Mouse (Mus musculus) embryo, embryonic 11 days (tissue): ENCODE results near the gene Mtrr.

ENCODE experiments used
- DNase-seq: peaks from one replicate; pipeline ENCODE4 v3.0.0-alpha.2; 2015

Mtrr gene

DNA sequence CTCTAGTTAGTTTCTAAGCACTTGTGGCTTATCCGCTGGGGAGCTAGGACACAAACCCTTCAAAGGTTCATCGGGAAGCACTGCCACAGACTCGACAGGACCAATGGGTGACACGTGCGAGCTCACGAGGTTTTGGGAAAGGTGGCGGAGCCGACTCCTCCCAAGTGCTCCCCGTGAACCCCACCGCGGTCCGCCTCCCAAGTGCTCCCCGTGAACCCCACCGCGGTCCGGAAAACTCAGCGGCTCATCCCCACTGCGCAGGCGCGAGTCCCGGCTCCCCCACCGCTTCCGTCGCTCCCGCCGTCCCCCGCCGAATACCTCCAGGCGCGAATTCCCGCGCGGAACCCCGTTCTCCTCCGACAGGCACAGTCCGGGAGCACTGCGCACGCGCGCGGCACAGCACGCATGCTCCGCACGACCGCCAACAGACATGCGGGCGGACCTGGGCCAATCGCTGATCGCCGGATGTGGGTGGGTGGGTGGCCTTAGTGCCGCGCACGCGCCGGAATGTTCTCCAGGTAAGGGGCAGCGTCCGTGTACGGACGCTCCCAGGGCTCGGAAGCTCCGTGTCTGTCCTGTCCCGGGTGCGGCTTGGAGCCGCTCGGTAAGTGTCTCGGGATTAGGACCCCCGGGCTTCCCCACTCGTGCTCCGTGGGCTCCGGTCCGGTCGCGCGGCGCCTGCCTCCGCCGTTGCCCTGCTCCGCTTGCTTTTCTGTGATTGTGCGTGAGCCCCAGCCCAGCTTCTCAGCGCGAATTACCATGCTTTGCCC is at the start of gene Mtrr, which contains the start of gene Fastkd3:
TSS of gene Mtrr (minus strand) at position 403 of the 770 bp plus-strand sequence.
TSS of gene Fastkd3 (plus strand) at position 488 of the 770 bp plus-strand sequence.
- DNase-seq, result peak; percentile 98

DNA sequence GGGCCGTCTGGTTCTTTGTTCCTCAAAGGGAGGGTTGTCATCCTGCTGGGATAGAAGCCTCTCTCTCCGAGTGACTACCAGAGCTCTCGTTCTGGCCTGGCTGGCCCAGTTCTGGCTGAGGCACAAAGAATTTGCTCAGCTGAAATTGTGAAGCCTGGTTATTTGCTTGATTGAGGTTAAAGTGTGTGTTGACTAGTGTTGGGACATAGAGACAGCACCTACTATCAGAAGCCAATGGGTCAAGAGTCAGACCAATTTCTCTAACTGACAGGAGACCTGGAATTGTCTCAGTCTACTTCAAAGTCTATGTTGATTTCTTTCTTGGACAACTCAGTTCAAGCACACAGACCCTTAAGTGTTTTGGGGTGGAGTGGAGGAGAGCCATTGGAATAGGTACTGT is 45.1 kb upstream of the Mtrr start:
- DNase-seq, result no peak

DNA sequence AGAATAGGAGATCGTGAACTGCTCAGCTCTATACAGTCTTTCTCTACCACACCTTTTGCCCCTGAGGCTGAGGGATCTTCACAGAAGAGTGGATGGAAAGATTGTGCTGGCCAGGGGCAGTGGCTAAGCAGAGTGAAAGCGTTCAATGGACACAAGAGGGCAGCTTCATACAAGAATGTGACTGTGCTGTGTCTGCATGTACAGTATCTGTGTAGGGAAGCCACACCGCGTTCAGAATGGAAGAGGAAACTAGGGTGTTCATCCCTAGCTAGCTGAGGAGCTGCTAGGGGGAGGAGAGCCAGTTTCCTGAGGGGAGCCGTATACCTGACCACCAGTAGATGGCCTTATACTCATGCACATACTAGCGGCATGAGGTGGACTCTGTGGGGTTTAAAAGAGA is 40.8 kb upstream of the Mtrr start:
- DNase-seq, result no peak

DNA sequence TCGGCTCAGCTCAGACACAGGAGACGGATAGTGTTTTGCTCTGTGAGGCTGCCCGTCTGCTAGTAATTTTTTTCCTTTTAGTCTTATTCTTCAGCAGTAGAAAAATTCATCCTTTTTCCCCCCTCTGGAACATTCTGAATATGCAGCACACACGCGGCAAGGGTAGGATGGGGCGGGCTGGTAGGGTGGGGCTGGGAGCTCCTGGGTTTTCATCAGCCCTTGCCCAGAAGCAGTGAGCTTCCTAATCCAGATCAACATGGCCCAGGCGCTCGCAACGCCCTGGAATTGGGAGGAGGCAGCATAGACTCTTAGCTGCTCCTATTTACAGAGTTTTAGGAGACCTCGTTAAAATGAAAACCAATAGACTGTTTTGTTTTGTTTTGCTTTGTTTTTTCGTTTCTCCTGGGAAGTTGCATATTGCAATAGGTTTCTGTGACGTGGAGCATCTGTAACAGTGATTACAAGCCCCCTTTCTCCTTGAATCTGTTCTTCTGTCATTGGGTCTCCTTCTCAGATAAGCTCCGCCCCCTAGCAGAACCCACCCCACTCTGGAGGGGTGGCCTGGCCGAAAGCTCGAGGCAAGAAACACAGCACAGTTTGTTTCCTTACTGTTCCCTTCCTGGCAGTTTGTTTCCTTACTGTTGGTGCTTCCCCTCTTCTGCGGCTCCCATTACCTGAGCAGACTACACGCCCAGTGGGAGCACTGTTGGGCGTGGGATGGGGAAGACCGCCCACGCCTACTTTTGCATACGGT is 25.9 kb upstream of the Mtrr start:
- peak; percentile 30 for DNase-seq

DNA sequence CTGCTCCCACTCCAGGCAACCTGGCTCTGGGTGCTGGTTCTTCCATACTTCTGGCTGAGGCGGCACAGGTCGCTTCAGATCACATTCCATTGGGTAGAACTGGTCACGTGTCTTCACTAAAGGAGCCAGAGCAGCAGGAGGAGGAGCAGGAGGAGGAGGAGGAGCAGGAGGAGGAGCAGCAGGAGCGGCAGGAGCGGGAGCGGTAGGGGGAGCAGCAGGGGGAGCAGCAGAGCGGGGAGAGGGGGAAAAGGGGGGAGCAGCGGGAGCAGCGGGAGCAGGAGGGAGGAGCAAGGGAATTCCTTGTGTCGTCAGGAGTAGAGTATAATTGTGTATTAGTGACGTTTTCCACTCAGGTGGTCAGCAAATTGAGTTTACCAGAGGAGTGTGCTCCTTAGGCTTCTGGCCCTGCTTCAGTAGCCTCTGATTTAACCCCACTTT is 23.8 kb upstream of the Mtrr start:
- peak; percentile 62 for DNase-seq

DNA sequence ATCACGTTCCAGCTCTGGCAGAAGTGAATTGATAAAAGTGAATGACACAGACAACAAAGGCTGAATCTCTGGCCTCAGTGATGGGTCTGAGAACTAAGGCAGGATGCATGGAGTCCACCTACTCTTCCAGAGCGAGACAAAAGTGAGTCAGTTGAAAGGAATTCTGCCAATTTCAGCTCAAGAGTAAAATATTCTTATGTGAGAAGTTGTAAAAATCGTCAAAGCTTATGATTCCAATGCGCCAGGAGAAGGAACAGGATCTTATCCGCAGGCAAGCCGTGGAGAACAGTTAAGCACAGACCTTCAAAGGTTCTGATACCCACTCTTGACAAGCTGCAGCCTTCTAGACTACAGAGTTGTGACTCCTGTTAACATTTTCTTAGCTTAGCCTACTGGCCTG is 21.1 kb upstream of the Mtrr start:
- DNase-seq, result no peak

DNA sequence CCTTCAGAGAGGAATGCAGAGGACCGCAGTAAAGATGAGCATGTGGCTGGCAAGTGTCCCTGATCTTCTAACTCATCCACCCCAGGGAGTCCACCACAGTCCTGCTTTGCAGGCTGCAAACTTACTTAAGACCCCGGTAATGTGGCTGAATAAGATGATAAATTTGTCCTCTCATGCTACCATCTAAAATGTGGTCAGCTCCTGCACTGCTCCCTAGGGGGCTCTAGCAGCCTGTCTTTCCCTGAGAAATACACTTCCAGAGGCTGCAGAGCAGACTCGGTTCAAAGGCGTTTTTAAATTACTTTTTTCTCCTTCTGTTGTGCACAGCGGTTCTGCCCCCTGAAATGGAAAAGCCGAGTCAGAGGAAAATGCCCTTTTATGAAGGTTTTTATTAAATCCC is 19.2 kb upstream of the Mtrr start:
- peak; percentile 65 for DNase-seq

DNA sequence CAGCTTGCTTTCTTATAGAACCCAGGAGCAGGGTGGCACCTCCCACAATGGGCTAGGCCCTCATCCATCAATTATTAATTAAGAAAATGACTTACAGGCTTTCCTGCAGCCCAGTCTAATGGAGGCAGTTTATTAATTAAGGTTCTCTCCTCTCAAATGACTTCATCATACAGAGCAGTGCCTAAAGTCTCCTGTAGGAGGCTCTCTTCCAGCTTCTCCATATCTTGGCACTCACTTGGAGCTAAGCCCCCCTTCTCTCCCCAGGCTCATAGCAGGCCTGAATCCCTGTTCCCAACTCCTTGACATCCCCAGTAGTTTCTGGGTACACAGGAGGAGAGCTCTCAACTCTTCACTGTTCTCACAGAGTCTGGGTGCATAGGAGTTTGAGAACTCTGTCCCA is 17.0 kb upstream of the Mtrr start:
- DNase-seq, result no peak

DNA sequence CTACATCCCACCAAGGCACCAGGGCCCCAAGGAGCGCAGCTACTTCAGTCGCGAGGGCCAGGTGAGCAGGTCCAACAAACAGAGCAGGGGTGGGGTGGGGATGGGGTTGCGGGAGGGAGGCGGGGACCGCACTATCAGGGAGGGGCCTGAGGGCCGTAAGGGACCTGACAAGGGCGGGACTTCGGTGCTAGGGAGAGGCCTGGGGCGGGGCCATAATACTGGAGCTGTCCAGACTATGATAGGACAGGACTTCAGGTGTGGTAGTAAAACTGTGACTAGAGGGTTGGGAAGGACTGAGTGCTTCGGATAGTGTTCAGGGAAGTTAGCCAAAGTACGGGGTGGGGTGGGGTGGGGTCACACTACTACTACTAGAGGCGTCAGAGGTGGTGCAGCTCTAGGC is 15.7 kb upstream of the Mtrr start:
- no peak for DNase-seq

DNA sequence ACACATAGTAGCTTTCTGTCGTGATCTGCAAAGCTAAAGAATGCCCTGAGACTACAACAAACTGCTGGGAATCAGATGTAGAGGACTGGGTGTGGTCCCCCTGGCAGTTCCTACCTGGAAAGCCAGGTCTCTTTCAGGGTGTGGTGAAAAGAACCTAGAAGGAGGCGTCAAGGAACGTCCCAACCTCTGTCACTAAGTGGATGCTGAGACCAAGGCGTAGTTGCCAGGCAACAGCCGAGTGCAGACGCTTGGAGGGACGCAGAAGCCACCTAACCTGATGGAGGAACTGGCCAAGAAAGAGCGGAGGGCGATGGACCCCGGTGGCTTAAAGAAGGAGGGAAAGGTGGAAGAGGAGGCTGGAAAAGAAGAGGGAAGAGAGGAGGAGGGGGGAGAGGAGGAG is 15.2 kb upstream of the Mtrr start, which contains the start of gene 1700001L19Rik:
TSS of gene 1700001L19Rik (plus strand) at position 223 of the 400 bp plus-strand sequence.
- DNase-seq, result no peak

DNA sequence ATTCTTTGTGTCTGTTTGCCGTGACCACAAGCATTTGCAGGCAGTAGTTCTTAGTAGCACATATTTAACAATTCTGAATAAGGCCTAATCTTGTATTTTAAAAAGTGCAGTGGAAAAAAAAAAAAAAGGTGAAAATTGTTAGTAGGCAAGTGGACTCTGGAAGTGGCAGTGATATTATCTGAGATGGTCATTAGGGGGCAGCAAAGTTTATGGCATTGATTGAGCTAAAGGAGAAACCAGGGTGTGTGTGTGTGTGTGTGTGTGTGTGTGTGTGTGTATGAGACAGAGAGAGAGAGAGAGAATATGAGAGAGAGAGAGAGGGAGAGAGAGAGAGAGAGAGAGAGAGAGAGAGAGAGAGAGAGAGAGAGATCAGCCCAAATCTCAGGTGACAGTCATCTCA is 11.8 kb upstream of the Mtrr start:
- DNase-seq, result no peak

DNA sequence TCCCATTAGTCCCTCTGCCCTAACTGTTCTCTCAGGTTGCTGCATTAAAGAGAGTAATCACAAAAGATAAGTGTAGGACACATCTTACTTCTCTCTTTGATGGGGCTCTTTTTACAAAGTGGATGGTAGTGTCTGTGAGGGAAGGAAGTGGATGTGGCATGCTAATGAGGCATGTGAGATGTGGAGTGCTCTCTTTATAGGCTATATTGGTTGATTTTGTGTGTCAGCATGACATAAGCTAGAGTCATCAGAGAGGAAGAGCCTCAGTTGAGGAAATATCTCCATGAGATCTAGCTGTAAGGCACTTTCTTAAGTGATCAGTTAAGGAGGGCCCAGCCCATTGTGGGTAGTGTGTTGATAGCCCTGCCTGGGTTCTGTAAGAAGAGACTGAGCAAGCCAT is 6.4 kb upstream of the Mtrr start:
- DNase-seq, result no peak

DNA sequence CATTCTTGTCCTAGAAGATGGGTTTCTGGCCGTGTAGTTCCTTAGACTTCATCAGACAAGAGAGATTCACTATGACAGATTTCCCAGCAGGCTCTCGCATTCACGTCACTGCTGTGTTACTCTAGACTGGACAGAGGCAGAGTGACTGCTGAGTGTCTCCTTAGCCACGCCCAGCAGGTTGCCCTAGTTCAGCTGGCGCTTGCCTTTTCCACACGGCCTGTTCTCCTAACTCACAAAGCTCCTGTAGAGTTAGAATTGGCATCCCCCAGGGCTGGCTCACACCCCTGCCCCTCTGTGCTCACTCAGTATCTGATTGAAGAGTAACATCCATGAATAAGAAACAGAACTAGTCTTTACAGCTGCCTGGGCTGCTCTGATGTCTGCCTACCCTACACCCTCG is 3.5 kb upstream of the Mtrr start:
- no peak for DNase-seq

DNA sequence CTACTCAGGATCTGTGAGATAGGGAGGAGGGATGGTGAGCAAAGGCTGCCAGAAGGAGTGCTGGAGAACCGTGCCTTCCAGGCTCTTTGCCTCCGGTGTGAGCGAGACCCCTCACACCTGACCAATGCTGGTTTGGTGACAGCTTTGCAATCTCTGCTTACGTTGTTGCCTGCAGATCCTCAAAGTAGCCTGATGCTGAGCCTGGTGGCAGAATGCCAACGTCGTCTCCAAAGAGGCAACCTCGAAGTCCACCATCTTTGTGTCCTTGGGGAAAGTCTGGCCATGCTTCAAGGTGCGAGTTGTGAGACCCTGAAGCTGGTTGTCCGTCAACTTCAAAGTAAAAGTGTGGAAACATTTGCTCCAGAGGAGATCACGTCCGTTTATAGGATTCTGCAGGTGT is 2.0 kb upstream of the Mtrr start:
- no peak for DNase-seq

DNA sequence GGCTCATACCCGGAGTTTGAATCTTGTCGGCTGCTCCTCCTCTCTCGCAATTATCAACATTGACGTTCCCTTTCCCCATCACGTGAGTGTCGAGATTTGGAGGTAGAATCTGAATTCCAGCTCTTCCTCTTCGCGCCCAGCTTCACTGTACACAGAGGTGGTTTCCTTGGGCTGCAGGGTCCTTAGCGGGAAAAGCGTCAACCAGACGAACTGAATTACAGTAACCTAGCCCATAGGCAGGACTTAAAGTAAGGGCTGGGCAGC is 500 bp upstream of the Mtrr start:
- DNase-seq, result no peak

DNA sequence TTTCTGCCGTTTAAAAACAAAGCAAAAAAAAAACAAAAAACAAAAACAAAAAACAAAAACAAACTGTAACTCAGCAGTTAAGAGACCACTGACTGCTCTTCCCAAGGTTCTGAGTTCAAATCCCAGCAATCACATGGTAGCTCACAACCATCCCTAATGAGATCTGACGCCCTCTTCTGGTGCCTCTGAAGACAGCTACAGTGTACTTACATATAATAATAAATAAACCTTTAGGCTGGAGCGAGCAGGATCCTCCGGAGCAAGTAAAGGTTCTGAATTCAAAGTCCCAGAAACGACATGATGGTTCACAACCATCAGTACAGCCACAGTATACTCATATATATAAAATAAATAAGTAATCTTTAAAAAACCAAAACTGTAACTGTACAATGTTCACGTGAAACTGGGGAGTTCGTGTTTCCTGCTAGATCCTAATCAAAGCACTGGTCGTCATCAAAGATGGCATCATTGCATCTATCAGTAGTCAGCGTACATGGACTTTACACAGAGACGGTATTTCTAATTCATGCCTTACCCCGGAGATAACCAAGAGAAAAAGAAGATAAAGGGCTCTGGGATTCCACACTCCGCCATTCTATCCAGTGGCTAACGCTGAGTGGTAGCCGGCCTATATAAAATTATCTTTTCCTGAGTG is 736 bp downstream of the Mtrr start:
- no peak for DNase-seq

DNA sequence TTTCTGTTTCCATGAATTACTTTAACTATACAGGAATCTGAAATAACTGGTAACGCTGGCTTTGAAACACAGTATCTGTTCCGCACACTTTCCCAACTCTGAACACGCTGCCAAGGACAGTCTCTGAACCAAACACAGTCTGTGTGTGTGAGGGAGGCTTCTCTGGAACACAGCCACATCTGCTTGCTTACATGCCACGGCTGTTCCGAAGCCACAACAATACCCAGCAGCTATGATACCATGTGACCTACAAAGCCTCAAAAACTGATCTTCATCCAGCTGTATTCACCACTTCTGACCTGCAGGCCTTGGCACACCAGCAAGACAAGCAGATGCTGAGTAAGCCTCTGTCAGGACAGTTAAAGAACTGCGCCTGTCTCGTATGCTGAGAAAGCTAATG is 4.0 kb downstream of the Mtrr start:
- no peak for DNase-seq

DNA sequence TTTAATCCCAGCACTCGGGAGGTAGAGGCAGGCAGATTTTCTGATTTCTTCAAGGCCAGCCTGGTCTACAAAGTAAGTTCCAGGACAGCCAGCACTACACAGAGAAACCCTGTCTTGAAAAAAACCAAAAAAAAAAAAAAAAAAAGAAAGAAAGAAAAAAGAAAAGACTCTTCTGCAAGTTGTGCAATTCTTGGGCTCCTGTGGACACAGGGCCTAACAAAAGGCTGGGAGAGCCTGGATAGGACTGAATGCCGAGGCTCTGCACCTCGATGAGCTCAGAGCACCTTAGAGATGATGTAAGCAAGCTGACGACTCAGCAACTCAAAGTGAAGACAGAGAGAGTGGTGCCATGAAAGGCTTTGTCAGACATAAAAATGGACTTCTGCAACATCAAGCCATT is 7.6 kb downstream of the Mtrr start:
- no peak for DNase-seq

DNA sequence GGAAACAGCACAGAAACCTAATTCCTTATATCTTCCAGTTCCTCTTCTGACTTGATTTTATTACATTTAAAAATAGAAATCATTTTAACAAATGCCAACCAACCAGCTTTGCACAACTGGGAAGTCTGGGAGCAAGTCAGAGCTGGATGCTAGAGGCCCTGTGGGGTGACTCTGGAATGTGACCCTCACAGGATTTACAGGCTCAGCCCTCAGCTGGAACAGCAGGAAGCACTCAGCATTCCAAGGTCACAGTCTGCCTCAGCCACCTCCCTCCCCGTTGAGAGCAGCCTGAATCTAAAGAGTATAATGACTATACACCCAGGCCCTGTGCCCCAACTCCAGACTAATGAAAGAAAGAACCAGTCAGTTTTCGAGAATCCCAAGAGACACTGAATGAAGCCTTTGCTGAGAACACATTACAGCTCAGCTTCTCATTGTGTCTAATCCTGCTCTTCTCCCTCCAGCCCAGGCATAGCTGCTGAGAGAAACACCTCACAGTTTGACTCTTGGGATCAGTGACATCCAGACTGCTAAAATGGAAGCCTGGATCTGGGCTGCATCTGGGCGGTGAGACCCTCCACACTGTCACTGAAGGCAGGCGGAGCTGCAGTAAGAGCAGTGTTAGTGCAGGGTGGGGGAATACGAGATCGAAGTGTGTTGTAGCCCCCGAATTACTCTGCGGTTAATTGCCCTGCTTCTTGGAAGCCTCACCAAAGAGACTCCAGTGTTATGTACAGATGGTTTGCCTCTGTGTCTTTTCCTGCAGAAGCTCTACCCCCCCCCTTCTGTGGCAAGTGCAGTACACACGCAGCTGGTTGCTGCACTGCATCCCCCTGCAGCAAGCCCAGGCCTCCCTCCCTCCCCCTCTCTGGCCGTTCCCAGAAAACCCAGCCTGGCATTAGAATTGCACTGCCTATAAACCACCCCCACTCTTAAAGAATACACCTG is 8.7 kb downstream of the Mtrr start:
- peak; percentile 54 for DNase-seq

DNA sequence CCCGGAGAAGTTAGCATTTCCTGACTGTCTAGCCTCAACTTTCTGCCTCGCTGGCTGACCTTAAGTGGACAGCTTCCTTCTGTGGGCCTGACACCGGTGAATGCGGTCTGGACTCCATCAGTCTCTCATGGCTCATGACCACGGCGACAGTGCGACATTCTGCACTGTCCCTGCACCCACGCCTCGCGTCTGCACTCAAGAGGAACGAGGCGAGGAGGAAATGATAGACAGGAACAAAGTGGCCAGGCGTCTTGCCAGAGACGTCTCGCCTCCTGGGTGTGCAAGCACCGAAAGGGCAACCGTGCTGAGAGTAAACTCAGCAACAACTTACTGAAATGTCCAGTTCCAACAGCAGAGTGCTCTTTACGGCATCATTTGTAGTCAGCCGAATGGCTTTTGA is 9.7 kb downstream of the Mtrr start:
- no peak for DNase-seq

DNA sequence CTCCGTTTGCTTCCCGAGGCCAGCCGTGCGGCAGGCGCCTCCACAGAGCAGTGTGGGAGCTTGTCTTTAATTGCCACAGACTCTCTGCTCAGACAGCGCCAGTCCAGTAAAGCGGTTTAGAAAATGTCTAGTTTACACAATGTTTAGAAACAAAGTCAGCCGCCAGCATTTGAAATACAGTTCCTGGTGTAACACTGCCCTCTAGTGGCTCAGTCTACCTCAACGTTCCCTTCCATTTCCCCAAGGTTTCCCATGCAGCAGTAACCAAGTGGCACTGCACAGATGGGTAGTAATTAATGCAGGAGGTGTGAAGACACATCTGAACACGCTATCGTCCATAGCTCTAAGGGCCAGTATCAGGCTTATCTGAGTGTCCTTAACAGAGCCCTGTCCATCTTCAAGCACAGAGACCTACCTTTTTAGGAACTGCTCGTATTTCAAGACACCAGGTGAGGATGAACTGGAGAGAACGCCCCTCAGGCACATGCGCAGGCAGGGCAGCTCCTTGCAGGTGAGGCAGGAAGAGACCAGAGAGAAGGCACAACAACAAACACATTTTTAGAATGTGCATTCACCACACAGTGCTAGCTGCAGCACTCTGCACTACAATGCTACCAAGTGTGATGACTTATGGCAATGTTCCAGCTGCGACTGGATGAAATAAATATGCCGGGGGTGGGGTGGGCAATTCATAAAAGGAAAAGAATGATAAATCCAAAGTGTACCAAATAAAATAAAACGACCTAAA is 12.2 kb downstream of the Mtrr start:
- peak; percentile 73 for DNase-seq

DNA sequence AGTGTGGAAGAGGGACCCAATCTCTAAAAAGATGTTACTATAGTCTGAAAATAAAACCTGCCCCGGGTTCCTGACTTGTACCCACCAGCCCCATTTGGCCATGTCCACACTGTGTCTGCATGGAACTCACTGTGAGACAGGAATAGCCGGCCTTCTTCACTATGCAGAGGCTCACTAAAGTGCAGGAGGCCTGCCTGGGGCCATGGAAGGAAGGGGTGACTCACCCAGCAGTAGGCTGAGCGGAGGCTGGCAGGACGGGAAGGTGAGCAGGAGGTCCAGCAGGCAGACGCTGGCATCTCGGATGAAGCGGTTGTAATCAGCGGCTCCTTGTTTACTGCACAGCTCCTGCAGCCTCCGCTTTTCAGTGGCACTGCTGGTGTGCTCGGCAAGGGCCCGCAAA is 13.4 kb downstream of the Mtrr start:
- no peak for DNase-seq
